Mouse (Mus musculus) embryonic facial prominence, embryonic 10.5 days (tissue): Measurements from ENCODE around the gene Cyb5r3. TPM values are rescaled to one million over a fixed set of nuclear protein-coding genes. Genes with fewer than 3 reads are reported as not detected.
A peak's percentile ranks its signal among the peaks of the same experiment; 100 is the strongest.
"Not testable (repeated sequence)": the region's sequence is repeated elsewhere in the genome, so short reads cannot be mapped to it uniquely, and the experiment has no call there.

Experiments used
- DNase-seq: peaks from one replicate; pipeline ENCODE4 v3.0.0-alpha.2; 2017; ENCODE audit warnings: low spot score
- H3K27ac ChIP-seq: fragments of 300-500 bp; sonication (generic); replicated peaks from 2 replicates; pipeline ENCODE4 v1.5.1; 2016; ENCODE audit warnings: mild to moderate bottlenecking
- H3K27me3 ChIP-seq: fragments of 300-500 bp; sonication (generic); replicated peaks from 2 replicates; pipeline ENCODE4 v1.6.1; 2016; ENCODE audit warnings: low read depth, mild to moderate bottlenecking; ENCODE audit not compliant: poor library complexity, severe bottlenecking
- H3K36me3 ChIP-seq: fragments of 300-500 bp; sonication (generic); replicated peaks from 2 replicates; pipeline ENCODE4 v1.6.1; 2016; ENCODE audit warnings: mild to moderate bottlenecking, moderate library complexity
- H3K4me1 ChIP-seq: fragments of 300-500 bp; sonication (generic); 2 replicates; pipeline ENCODE4 v1.6.1; 2016
- H3K4me3 ChIP-seq: fragments of 300-500 bp; sonication (generic); 2 replicates; pipeline ENCODE4 v1.5.1; 2016; ENCODE audit warnings: mild to moderate bottlenecking, moderate library complexity
- H3K9me3 ChIP-seq: fragments of 300-500 bp; sonication (generic); 2 replicates; pipeline ENCODE4 v1.6.1; 2016; ENCODE audit warnings: mild to moderate bottlenecking
- WGBS: fragments of 180-500 bp; shearing (Covaris S2); methylation state at CpG from one replicate; pipeline ENCODE4 v1.1.7; 2016; 5-methylcytosine and 5-hydroxymethylcytosine counted together
- polyA plus RNA-seq: library from polyadenylated mRNA; unstranded; fragments of >200 nt; fragmentation: Nextera tagmentation; extraction: Ambion mirVana; gene quantifications from 2 replicates; pipeline ENCODE4 v1.2.1, GENCODE M21; 2016

The Cyb5r3 gene
- polyA plus RNA-seq, 1 experiment from 2014 or later = 194 TPM

DNA sequence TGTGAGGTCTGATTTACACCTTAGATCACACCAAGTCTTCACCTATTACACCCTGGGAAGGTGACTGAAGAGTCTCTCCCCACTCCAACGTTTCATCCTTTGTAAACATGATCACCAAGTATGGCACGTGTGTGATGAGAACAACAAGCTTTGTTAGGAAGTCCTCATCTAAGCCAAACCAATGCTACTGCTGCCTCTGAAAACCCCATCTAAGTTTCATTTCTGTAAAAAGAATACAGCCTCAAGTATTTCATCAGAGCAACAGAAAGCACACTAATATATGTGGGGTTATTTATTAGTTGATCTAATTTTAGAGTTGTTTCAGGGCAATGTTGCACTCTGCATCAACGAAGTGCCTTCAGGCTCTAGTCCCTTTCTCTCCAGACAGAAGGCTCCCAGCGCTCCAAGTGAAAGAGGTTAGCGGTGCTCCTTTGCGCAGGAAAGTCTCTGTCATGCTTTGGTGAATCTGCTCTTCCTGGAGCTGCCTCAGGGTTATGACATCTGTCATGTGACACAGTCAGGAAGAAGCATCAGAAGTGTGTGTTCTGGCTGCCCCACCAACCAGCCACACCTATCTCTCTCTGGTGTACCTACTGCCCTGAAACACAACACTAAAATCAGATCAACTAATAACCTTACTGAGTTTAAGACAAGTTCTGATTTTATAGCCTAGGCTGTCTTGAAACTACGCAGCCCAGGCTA is 42.7 kb downstream of the Cyb5r3 start:
- H3K27ac ChIP-seq = no peak overlapping the region
- H3K4me1 ChIP-seq = no peaks in the 10 kb centered on the region
- peaks cover 96% of the 10 kb centered on the region for H3K36me3 ChIP-seq
- no peak overlapping the region for H3K4me3 ChIP-seq
- no peaks in the 10 kb centered on the region for H3K9me3 ChIP-seq
- H3K27me3 ChIP-seq = no peaks in the 10 kb centered on the region
- DNase-seq = no peak
- WGBS = 94% methylated on average over 7 of the region's 7 CpGs

DNA sequence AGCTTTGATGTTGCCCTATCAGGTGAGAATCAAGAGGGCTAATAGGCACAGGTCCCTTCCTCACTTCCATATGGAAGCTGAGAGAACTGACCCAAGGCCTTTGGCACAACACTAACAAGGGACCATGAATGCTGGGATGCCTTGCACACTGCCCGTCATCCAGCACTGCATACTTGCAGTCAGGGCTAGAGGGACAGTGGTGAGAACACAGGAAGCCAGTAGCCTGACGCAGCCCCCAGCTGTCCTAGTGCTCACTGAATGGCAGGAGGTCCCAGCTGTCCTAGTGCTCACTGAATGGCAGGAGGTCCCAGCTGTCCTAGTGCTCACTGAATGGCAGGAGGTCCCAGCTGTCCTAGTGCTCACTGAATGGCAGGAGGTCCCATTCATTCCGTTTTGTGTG is 45.4 kb downstream of the Cyb5r3 start:
- H3K27ac ChIP-seq, H3K4me1 ChIP-seq, H3K27me3 ChIP-seq, H3K9me3 ChIP-seq, H3K4me3 ChIP-seq, DNase-seq: not testable (repeated sequence)
- 87% methylated on average over 3 of the region's 3 CpGs for WGBS
- H3K36me3 ChIP-seq = peaks cover 69% of the 10 kb centered on the region

DNA sequence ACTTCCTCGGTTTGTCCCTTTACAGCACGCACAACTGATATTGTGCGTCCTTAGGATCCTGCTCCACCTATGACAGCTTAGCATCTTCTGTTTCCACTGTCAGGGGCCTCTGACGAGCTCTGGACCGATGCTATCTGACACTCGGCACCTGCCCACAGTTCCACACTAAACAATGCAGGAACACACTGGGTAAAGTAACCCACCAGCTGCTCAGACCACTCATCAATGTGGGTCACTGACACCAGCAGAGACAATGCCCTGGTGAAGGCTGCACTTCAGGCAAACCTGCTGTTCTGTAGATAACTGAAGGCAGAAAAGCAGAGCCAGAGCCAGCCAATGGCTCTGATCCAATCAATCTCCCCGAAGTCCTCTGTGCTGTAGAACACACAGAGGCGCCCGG is 45.8 kb downstream of the Cyb5r3 start:
- no peak for DNase-seq
- peaks cover 65% of the 10 kb centered on the region for H3K36me3 ChIP-seq
- WGBS = 94% methylated on average over 9 of the region's 9 CpGs

DNA sequence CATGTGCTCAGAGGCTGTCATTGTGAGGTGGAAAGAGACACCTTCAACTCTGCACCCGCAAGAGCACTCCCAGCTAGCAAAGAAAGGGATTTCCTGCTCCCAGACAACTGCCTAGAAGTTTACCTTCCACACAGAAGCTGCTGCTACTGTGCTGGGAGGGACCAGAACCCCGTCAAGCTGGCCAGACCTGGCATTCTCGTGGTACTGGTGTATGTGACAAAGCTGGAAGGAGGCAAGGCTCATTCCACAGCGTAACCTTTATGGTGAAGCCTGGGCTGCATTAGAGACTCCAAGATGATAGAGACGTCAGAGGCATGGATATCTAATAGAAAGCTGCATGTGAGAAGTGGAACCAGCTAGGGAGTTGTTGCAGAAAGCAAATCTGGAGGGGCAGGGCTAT is 47.8 kb downstream of the Cyb5r3 start:
- Histone ChIP-seq H3K4me3 (no peak overlapping the region), H3K27ac (no peak overlapping the region), H3K9me3 (no peaks in the 10 kb centered on the region), H3K36me3 (peaks cover 54% of the 10 kb centered on the region), H3K27me3 (no peaks in the 10 kb centered on the region), H3K4me1 (peaks cover 11% of the 10 kb centered on the region)
- WGBS = 68% methylated on average over 5 of the region's 5 CpGs
- no peak for DNase-seq

More for the DNA sequence above, 45.8 kb downstream of the Cyb5r3 start:
- peaks cover 5% of the 10 kb centered on the region for H3K4me1 ChIP-seq
- H3K4me3 ChIP-seq = no peak overlapping the region
- no peaks in the 10 kb centered on the region for H3K27me3 ChIP-seq
- no peak overlapping the region for H3K27ac ChIP-seq
- H3K9me3 ChIP-seq = no peaks in the 10 kb centered on the region

- Histone ChIP-seq H3K4me3 (peak within 1 kb of the TSS; percentile 94), H3K4me1 (peaks cover 11% of the 10 kb centered on the region), H3K27me3 (no peaks in the 10 kb centered on the region), H3K36me3 (peaks cover 54% of the 10 kb centered on the region), H3K27ac (peak within 1 kb of the TSS; percentile 88), H3K9me3 (no peaks in the 10 kb centered on the region)
- 11% methylated on average over 32 of the region's 32 CpGs for WGBS
- peak; percentile 95 for DNase-seq
Measured at GRCm38 (mm10) chr15:83122566-83123145, 49.7 kb downstream of the Cyb5r3 start, which contains the start of gene Rrp7a. Rrp7a (minus strand) TSS chr15:83122801.

DNA sequence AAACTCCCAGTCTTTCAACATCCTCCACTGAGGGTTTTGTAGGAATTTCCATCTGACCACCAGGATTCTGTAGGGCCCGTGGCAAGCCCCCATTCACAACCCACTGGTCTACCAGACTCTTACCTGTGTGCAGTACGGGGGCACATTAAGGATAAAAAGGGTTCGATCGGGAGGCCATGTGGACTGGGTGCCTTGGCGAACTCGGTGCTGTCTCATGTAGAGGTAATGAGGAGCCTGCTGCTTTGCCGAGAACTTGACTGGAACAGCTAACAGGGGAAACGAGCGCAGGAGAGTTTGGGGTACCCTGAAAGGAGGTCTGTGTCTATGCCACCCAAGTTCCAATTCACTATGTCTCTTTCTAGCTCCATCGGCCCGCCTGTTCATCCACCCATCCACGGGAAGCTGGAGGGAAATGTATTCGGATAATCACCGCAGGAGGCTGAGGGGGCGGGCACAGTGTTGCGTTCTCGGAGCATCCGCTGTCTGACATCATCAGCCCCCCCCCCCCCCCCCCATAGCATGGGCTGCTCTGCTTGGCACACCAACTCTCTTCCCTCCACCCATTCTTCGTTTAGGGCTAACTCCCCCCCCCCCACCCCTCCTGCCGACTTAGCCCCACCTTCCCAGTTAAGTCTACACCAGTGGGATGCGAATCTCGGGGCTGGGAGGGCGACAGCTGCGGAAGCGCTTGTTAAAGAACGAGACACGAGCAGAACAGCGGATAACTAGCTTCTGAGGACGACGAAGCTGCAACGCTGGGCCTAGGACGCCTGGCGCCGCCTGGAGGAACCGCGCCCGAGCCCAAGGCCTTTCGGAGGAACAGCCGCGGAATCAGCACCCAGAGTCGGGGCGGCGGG is 50.5 kb downstream of the Cyb5r3 start:
- WGBS = 4% methylated on average over 43 of the region's 43 CpGs
- Histone ChIP-seq H3K4me3 (peak overlapping the region; percentile 94), H3K27me3 (no peaks in the 10 kb centered on the region), H3K9me3 (no peaks in the 10 kb centered on the region), H3K36me3 (peaks cover 54% of the 10 kb centered on the region), H3K27ac (peak overlapping the region; percentile 88), H3K4me1 (peaks cover 11% of the 10 kb centered on the region)
- peak; percentile 74 for DNase-seq

GRCm38 (mm10) chr15:83118360-83118759 is 54.0 kb downstream of the Cyb5r3 start:
- DNase-seq = no peak
- H3K36me3 ChIP-seq = peaks cover 69% of the 10 kb centered on the region
- no peak overlapping the region for H3K27ac ChIP-seq
- 87% methylated on average over 7 of the region's 7 CpGs for WGBS
- H3K9me3 ChIP-seq = no peaks in the 10 kb centered on the region
- no peak overlapping the region for H3K4me3 ChIP-seq
- H3K27me3 ChIP-seq = no peaks in the 10 kb centered on the region
- H3K4me1 ChIP-seq = peaks cover 15% of the 10 kb centered on the region

DNA sequence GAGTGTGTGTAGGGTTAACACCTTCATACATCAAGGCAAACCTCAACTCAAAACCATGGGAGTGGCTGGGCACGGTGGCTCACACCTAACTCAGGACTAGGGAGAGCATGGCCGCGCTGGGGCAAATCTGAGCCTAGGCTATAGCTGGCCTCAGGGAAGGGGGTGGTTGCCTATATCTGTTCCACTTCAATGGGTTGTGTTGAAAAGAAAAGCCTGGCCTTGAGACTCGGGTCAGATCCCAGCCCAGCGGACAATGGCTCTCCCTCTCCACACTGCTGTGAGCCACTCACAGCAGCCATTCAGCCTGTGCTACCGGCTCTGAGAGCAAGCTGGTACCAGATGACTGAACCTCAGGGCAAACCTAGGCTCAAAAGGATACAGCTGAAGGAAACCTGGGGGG is 57.3 kb downstream of the Cyb5r3 start:
- Histone ChIP-seq H3K27ac (no peak overlapping the region), H3K4me1 (peaks cover 9% of the 10 kb centered on the region), H3K36me3 (peaks cover 65% of the 10 kb centered on the region), H3K4me3 (no peak overlapping the region), H3K27me3 (no peaks in the 10 kb centered on the region), H3K9me3 (no peaks in the 10 kb centered on the region)
- no peak for DNase-seq
- 65% methylated on average over 6 of the region's 6 CpGs for WGBS

- no peak overlapping the region for H3K27ac ChIP-seq
- H3K4me3 ChIP-seq = no peak overlapping the region
- DNase-seq = no peak
- peaks cover 9% of the 10 kb centered on the region for H3K4me1 ChIP-seq
- no peaks in the 10 kb centered on the region for H3K27me3 ChIP-seq
- WGBS = 83% methylated on average over 9 of the region's 9 CpGs
- H3K36me3 ChIP-seq = peaks cover 55% of the 10 kb centered on the region
- H3K9me3 ChIP-seq = no peaks in the 10 kb centered on the region
Measured at GRCm38 (mm10) chr15:83114106-83114505, 58.3 kb downstream of the Cyb5r3 start.

DNA sequence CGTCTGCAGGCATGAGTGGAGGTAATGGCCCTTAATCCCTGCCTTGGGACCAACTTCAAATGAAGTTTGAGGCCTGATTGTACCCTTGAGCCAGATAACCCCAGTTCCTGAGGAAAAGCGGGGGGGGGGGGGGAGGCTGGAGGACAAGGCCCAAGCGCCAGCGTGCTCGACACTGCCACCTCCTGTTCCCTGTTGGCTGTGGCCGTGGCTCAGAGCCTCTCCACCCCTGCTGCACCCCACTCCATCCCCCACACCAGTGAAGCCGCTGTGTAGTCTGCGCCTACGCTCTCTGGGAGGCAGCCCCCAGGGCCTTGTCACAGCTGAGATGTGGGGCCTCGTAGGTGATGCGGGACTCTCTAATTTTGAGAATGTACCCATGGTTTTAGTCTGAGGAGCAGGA is 59.5 kb downstream of the Cyb5r3 start:
- WGBS = 13% methylated on average over 11 of the region's 11 CpGs
- H3K4me1 ChIP-seq = peaks cover 13% of the 10 kb centered on the region
- peak overlapping the region; percentile 3; the same call in 1 of the 2 replicates for H3K27ac ChIP-seq
- no peaks in the 10 kb centered on the region for H3K9me3 ChIP-seq
- H3K36me3 ChIP-seq = peaks cover 43% of the 10 kb centered on the region
- peak; percentile 72 for DNase-seq
- no peak overlapping the region for H3K4me3 ChIP-seq
- H3K27me3 ChIP-seq = no peaks in the 10 kb centered on the region

- WGBS = 88% methylated on average over 7 of the region's 7 CpGs
- H3K27me3 ChIP-seq = no peaks in the 10 kb centered on the region
- no peaks in the 10 kb centered on the region for H3K9me3 ChIP-seq
- H3K27ac ChIP-seq = no peak overlapping the region
- DNase-seq = no peak
- peaks cover 22% of the 10 kb centered on the region for H3K4me1 ChIP-seq
- no peak overlapping the region for H3K4me3 ChIP-seq
- H3K36me3 ChIP-seq = peaks cover 33% of the 10 kb centered on the region
Measured at GRCm38 (mm10) chr15:83111874-83112273, 60.5 kb downstream of the Cyb5r3 start.

DNA sequence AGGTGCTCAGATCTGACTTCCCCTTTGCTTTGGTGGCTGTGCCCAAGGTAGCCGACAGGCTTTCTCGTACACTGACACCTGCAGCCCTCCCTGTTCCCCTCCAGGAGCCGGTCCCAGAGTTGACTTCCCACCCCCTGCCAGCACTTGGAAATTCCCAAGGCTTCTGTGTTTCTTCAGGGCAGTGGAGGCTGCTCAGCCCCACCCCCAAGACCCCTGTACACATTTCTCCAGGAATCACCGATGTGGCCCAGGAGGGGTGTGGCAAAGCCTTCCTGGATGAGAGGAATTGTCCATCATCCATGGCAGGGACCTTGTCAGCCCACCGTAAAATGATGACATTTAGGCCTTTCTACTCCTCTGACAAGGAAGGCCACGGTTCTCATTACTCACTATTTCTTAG is 61.1 kb downstream of the Cyb5r3 start:
- Histone ChIP-seq H3K9me3 (no peaks in the 10 kb centered on the region), H3K36me3 (peaks cover 27% of the 10 kb centered on the region), H3K27me3 (no peaks in the 10 kb centered on the region), H3K27ac (no peak overlapping the region), H3K4me1 (peaks cover 27% of the 10 kb centered on the region), H3K4me3 (no peak overlapping the region)
- DNase-seq = no peak
- 68% methylated on average over 6 of the region's 6 CpGs for WGBS
